Mouse (Mus musculus) midbrain, embryonic 13.5 days (tissue): ENCODE measurements around the gene Ctsc. TPM values are rescaled to one million over a fixed set of nuclear protein-coding genes. Genes with fewer than 3 reads are reported as not detected.

ENCODE experiments used
- ATAC-seq: fragments of 200-750 bp; cut with Nextera tagmentation; 2 replicates; pipeline ENCODE4 v1.8.0; 2017; ENCODE audit warnings: mild to moderate bottlenecking, moderate TSS enrichment, moderate library complexity
- H3K27ac ChIP-seq: fragments of 300-500 bp; sonication (generic); 2 replicates; pipeline ENCODE4 v1.5.1; 2015; ENCODE audit warnings: inconsistent platforms, mild to moderate bottlenecking, moderate library complexity
- H3K27me3 ChIP-seq: fragments of 300-500 bp; sonication (generic); 2 replicates; pipeline ENCODE4 v1.6.1; 2015; ENCODE audit warnings: mild to moderate bottlenecking, inconsistent platforms
- H3K36me3 ChIP-seq: fragments of 300-500 bp; sonication (generic); 2 replicates; pipeline ENCODE4 v1.6.1; 2015; ENCODE audit warnings: mild to moderate bottlenecking, inconsistent platforms
- H3K4me1 ChIP-seq: fragments of 300-500 bp; sonication (generic); replicated peaks from 2 replicates; pipeline ENCODE4 v1.6.1; 2015; ENCODE audit warnings: inconsistent platforms
- H3K4me2 ChIP-seq: fragments of 300-500 bp; sonication (generic); replicated peaks from 2 replicates; pipeline ENCODE4 v1.6.1; 2015; ENCODE audit warnings: moderate library complexity, mild to moderate bottlenecking, inconsistent platforms
- H3K4me3 ChIP-seq: fragments of 300-500 bp; sonication (generic); replicated peaks from 2 replicates; pipeline ENCODE4 v1.5.1; 2015; ENCODE audit warnings: mild to moderate bottlenecking, inconsistent platforms
- H3K9ac ChIP-seq: fragments of 300-500 bp; sonication (generic); replicated peaks from 2 replicates; pipeline ENCODE4 v1.6.1; 2015; ENCODE audit warnings: mild to moderate bottlenecking, inconsistent platforms
- H3K9me3 ChIP-seq: fragments of 300-500 bp; sonication (generic); 2 replicates; pipeline ENCODE4 v1.6.1; 2016; ENCODE audit warnings: mild to moderate bottlenecking, inconsistent platforms
- WGBS: fragments of 180-500 bp; shearing (Covaris S2); methylation state at CpG from one replicate; pipeline ENCODE4 v1.1.7; 2015; 5-methylcytosine and 5-hydroxymethylcytosine counted together
- polyA plus RNA-seq: library from polyadenylated mRNA; unstranded; fragments of >200 nt; fragmentation: Nextera tagmentation; extraction: Ambion mirVana; gene quantifications from 2 replicates; pipeline ENCODE4 v1.2.1, GENCODE M21; 2015

Ctsc gene
- polyA plus RNA-seq, 1 experiment from 2014 or later, result 12.0 TPM

DNA sequence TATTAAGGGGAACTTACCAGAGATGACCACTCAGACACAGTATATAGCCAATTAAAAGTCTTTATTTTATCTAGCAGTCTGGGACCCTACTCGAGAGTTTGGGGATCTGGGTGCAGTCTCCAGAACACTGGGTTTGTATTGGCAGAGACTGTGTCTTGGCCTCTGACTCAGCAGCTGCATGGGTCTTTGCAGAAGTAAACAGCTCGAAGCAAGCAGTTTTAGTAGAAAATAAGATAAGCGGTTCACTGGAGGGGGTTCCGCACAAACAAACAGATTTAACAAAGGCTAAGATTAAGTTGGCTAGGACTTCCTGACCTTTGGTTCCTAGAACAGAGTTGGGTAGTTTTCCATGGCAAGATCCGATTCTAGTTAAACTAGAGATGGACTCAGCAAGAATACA lies 13.0 kb upstream of the Ctsc start:
- no peak for ATAC-seq
- Histone ChIP-seq H3K9ac (no peak overlapping the region), H3K36me3 (no peaks in the 10 kb centered on the region), H3K4me1 (no peaks in the 10 kb centered on the region), H3K9me3 (no peaks in the 10 kb centered on the region), H3K4me3 (no peak overlapping the region), H3K27ac (no peak overlapping the region), H3K4me2 (no peak overlapping the region), H3K27me3 (no peaks in the 10 kb centered on the region)
- WGBS, result 61% methylated on average over 5 of the region's 5 CpGs

- Histone ChIP-seq H3K4me2 (no peak overlapping the region), H3K9me3 (no peaks in the 10 kb centered on the region), H3K27ac (no peak overlapping the region), H3K4me1 (no peaks in the 10 kb centered on the region), H3K9ac (no peak overlapping the region), H3K36me3 (no peaks in the 10 kb centered on the region), H3K4me3 (no peak overlapping the region), H3K27me3 (no peaks in the 10 kb centered on the region)
- ATAC-seq, result no peak
- WGBS, result 83% methylated on average over 1 of the region's 1 CpGs
Observed at GRCm38 (mm10) chr7:88269913-88270312, 8.0 kb upstream of the Ctsc start.

- Histone ChIP-seq H3K9me3 (no peaks in the 10 kb centered on the region), H3K9ac (no peak overlapping the region), H3K36me3 (no peaks in the 10 kb centered on the region), H3K4me2 (no peak overlapping the region), H3K27ac (no peak overlapping the region), H3K4me3 (no peak overlapping the region), H3K27me3 (no peaks in the 10 kb centered on the region), H3K4me1 (no peaks in the 10 kb centered on the region)
- ATAC-seq, result no peak
- 62% methylated on average over 2 of the region's 2 CpGs for WGBS
Observed at GRCm38 (mm10) chr7:88271531-88271930, 6.4 kb upstream of the Ctsc start.

DNA sequence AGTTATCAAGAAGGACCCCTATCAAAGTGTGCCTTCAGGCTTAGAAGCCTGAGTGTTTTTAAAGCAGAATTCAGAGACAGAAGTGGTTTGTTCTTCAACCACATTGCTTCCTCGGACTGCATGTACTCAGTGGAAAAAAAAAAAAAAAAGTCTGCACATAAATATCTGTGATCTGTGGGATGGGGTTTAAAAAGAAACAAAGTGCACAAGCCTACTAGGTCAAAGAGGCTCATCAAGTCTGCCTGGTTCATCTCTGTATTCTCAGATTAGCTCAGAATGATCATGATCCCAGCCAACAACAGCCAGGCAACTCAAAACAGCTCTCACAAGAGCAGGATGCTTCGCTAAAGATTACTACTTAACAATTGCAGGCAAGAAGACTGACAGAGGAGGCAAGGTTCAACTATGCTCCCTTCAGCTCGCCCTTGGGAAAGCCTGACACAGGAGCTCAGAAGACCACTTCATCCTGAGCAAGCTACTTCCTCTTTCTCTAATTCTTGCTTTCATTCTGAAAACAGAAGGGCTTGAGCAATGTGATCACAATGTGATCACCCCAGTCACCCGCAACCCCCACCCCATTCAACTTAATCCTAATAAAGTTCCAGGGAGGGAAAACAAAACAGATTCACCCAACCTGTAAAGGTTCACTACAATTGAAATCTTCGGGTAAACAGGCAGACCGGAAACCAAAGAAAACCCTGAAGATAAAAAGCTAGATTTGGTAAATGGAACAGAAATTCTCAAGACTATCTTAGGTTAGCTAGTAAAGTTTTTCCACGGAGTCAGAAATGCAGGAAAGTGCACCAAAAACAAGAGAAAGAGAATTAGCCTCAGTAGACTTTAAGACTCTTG lies 745 bp upstream of the Ctsc start:
- H3K27me3 ChIP-seq, result no peaks in the 10 kb centered on the region
- H3K9me3 ChIP-seq, result no peaks in the 10 kb centered on the region
- peaks cover 13% of the 10 kb centered on the region for H3K4me1 ChIP-seq
- peak overlapping the region; percentile 46 for H3K4me3 ChIP-seq
- ATAC-seq, result no peak
- H3K36me3 ChIP-seq, result no peaks in the 10 kb centered on the region
- H3K27ac ChIP-seq, result no peak overlapping the region
- H3K9ac ChIP-seq, result no peak overlapping the region
- peak overlapping the region; percentile 86 for H3K4me2 ChIP-seq
- WGBS, result 26% methylated on average over 7 of the region's 7 CpGs

GRCm38 (mm10) chr7:88278628-88279196 lies 827 bp downstream of the Ctsc start:
- Histone ChIP-seq H3K9me3 (no peaks in the 10 kb centered on the region), H3K27ac (no peak overlapping the region), H3K4me3 (no peak overlapping the region), H3K27me3 (no peaks in the 10 kb centered on the region), H3K4me2 (peak overlapping the region; percentile 86), H3K4me1 (peaks cover 13% of the 10 kb centered on the region), H3K36me3 (no peaks in the 10 kb centered on the region), H3K9ac (no peak overlapping the region)
- no peak for ATAC-seq
- WGBS, result 66% methylated on average over 8 of the region's 8 CpGs

DNA sequence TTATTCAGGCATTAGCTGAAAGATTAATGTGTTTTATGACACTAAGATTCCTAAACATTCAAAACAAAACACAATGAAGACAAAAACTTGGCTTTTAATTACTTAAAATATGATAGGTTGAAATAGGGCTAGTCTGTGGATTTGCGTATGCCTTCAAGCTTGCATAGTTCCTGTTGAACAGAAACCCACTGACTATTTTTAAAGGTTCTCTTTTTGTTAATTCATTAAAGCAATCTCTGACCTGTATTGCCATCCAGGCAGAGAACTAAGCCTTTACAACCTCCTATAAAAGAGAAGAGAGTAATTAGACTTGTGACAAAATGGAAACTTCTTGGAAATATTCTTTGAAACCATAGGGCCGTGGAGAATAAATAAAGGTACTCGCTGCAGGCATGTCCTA lies 7.4 kb downstream of the Ctsc start:
- H3K9ac ChIP-seq, result no peak overlapping the region
- H3K4me2 ChIP-seq, result no peak overlapping the region
- H3K36me3 ChIP-seq, result no peaks in the 10 kb centered on the region
- H3K4me3 ChIP-seq, result no peak overlapping the region
- H3K4me1 ChIP-seq, result no peaks in the 10 kb centered on the region
- ATAC-seq, result no peak
- no peaks in the 10 kb centered on the region for H3K9me3 ChIP-seq
- no peak overlapping the region for H3K27ac ChIP-seq
- 86% methylated on average over 3 of the region's 3 CpGs for WGBS
- H3K27me3 ChIP-seq, result no peaks in the 10 kb centered on the region

GRCm38 (mm10) chr7:88291036-88291435 lies 13.2 kb downstream of the Ctsc start:
- 85% methylated on average over 2 of the region's 2 CpGs for WGBS
- ATAC-seq, result no peak

GRCm38 (mm10) chr7:88292044-88292443 lies 14.2 kb downstream of the Ctsc start:
- Histone ChIP-seq H3K4me2 (no peak overlapping the region), H3K9ac (no peak overlapping the region), H3K27ac (no peak overlapping the region), H3K9me3 (no peaks in the 10 kb centered on the region), H3K4me1 (no peaks in the 10 kb centered on the region), H3K4me3 (no peak overlapping the region), H3K27me3 (no peaks in the 10 kb centered on the region), H3K36me3 (no peaks in the 10 kb centered on the region)
- 82% methylated on average over 2 of the region's 2 CpGs for WGBS
- no peak for ATAC-seq

More at GRCm38 (mm10) chr7:88291036-88291435, 13.2 kb downstream of the Ctsc start:
- Histone ChIP-seq H3K36me3 (no peaks in the 10 kb centered on the region), H3K9me3 (no peaks in the 10 kb centered on the region), H3K27ac (no peak overlapping the region), H3K27me3 (no peaks in the 10 kb centered on the region), H3K9ac (no peak overlapping the region), H3K4me1 (no peaks in the 10 kb centered on the region), H3K4me3 (no peak overlapping the region), H3K4me2 (no peak overlapping the region)

DNA sequence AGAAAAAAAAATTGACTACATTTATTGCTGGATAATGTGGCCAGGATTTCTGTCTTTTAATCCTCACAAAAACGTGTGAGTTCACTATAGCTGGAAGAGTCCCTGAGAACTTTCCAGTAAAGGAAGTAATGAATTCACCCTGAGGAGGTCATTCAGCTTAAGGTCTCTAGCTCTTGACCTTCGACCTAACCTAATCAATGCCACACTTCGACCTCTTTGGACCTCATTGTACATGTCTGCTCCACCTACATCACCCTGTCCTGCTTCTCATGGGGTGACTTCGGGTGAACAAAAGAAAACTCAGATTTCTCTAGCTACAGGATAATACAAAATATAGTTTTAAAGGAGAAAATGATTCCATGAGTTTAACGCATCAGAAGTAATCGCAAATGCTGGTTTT lies 16.0 kb downstream of the Ctsc start:
- Histone ChIP-seq H3K27ac (no peak overlapping the region), H3K9ac (no peak overlapping the region), H3K4me1 (no peaks in the 10 kb centered on the region), H3K4me2 (no peak overlapping the region), H3K9me3 (no peaks in the 10 kb centered on the region), H3K36me3 (no peaks in the 10 kb centered on the region), H3K4me3 (no peak overlapping the region), H3K27me3 (no peaks in the 10 kb centered on the region)
- no peak for ATAC-seq
- WGBS, result 58% methylated on average over 6 of the region's 6 CpGs

DNA sequence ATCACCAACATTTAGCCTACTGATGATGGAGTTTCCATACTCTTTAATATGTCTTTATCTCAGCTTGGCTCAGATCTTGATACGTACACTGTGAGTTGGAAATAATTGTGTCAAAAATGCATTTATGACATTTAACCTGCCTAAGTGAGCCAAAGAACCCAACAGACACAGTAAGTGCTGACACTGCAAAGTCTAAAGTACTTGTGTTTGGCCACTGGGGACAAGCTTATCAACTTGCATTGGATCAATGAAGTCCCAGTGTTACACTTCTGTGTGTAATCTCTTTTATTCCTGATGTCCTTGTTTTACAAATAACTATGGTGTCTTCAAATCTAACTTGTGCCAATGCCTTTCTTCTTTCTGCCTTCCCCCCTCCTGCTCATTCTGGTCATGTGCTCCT lies 18.1 kb downstream of the Ctsc start:
- Histone ChIP-seq H3K4me3 (no peak overlapping the region), H3K9ac (no peak overlapping the region), H3K36me3 (no peaks in the 10 kb centered on the region), H3K27me3 (no peaks in the 10 kb centered on the region), H3K4me1 (no peaks in the 10 kb centered on the region), H3K9me3 (no peaks in the 10 kb centered on the region), H3K27ac (no peak overlapping the region), H3K4me2 (no peak overlapping the region)
- no peak for ATAC-seq
- 83% methylated on average over 1 of the region's 1 CpGs for WGBS

- H3K9ac ChIP-seq, result no peak overlapping the region
Observed at GRCm38 (mm10) chr7:88296932-88297331, 19.0 kb downstream of the Ctsc start.

DNA sequence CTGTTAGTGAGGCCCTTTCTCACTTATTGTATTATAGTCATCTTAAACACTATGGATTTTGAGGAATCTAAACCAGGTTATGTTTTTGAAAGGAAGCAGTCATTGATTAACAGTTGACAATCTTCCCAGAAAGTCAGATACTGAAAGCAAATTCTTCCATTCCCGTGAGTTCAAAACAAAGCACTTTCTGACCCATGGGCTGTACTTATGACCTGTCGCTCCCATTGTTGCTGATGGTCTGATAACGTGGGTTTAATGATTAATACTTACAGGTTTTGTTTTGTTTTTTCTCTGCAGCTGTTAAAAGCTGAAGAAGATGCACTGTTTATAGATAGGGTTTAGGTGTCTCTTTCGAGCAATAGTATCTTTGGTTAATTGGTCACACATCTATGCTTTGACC lies 27.9 kb downstream of the Ctsc start:
- no peak for ATAC-seq
- Histone ChIP-seq H3K4me3 (no peak overlapping the region), H3K27me3 (no peaks in the 10 kb centered on the region), H3K4me1 (no peaks in the 10 kb centered on the region), H3K36me3 (no peaks in the 10 kb centered on the region), H3K27ac (no peak overlapping the region), H3K9ac (no peak overlapping the region), H3K9me3 (no peaks in the 10 kb centered on the region), H3K4me2 (no peak overlapping the region)
- 87% methylated on average over 4 of the region's 4 CpGs for WGBS

More at GRCm38 (mm10) chr7:88296932-88297331, 19.0 kb downstream of the Ctsc start:
- ATAC-seq, result no peak
- WGBS, result 77% methylated on average over 6 of the region's 6 CpGs
- H3K9me3 ChIP-seq, result no peaks in the 10 kb centered on the region
- H3K27me3 ChIP-seq, result no peaks in the 10 kb centered on the region
- no peaks in the 10 kb centered on the region for H3K4me1 ChIP-seq
- no peaks in the 10 kb centered on the region for H3K36me3 ChIP-seq
- no peak overlapping the region for H3K4me3 ChIP-seq
- no peak overlapping the region for H3K4me2 ChIP-seq
- no peak overlapping the region for H3K27ac ChIP-seq
